Mouse (Mus musculus): ENCODE measurements around the gene Wdr24. TPM values are rescaled to one million over a fixed set of nuclear protein-coding genes. Genes with fewer than 3 reads are reported as not detected.

Wdr24 gene
- 44.1 TPM for polyA plus RNA-seq (2017; shearing (Covaris generic))

GRCm38 (mm10) chr17:25823452-25823851 lies at the start of gene Wdr24:
TSS of gene Wdr24 (plus strand) at chr17:25823627.

GRCm38 (mm10) chr17:25785281-25785745 lies 38.1 kb upstream of the Wdr24 start, which contains the start of gene Haghl:
TSS of gene Haghl (minus strand) at chr17:25785673.

GRCm38 (mm10) chr17:25786280-25786679 lies 37.1 kb upstream of the Wdr24 start, which contains the start of gene Ccdc78:
TSS of gene Ccdc78 (plus strand) at chr17:25786580.

GRCm38 (mm10) chr17:25792615-25793014 lies 30.8 kb upstream of the Wdr24 start, which contains the start of gene Fam173a:
TSS of gene Fam173a (minus strand) at chr17:25792901.

GRCm38 (mm10) chr17:25795609-25796092 lies 27.8 kb upstream of the Wdr24 start, which contains the start of gene AC134908.4:
TSS of gene AC134908.4 (minus strand) at chr17:25795659.

GRCm38 (mm10) chr17:25796951-25797369 lies 26.5 kb upstream of the Wdr24 start, which contains the start of gene Metrn:
TSS of gene Metrn (minus strand) at chr17:25797136.

GRCm38 (mm10) chr17:25808789-25809605 lies 14.4 kb upstream of the Wdr24 start, which contains the start of gene Fbxl16:
TSS of gene Fbxl16 (plus strand) at chr17:25809085.

GRCm38 (mm10) chr17:25828712-25829557 lies 5.5 kb downstream of the Wdr24 start, which contains the start of gene Jmjd8:
TSS of gene Jmjd8 (plus strand) at chr17:25828867.

GRCm38 (mm10) chr17:25833291-25833663 lies 9.8 kb downstream of the Wdr24 start, which contains the start of gene Stub1:
TSS of gene Stub1 (minus strand) at chr17:25833404.

GRCm38 (mm10) chr17:25837076-25837410 lies 13.6 kb downstream of the Wdr24 start, which contains the start of gene Rhbdl1:
TSS of gene Rhbdl1 (minus strand) at chr17:25837295.

GRCm38 (mm10) chr17:25841117-25841880 lies 17.9 kb downstream of the Wdr24 start, which contains the start of gene Gm20683:
TSS of gene Gm20683 (minus strand) at chr17:25841763.

GRCm38 (mm10) chr17:25844396-25844901 lies 21.0 kb downstream of the Wdr24 start, which contains the start of gene Rhot2:
TSS of gene Rhot2 (minus strand) at chr17:25844851.

GRCm38 (mm10) chr17:25860832-25861703 lies 37.6 kb downstream of the Wdr24 start, which contains the start of gene Wdr90:
TSS of gene Wdr90 (minus strand) at chr17:25861501.

GRCm38 (mm10) chr17:25868601-25869191 lies 45.3 kb downstream of the Wdr24 start, which contains the start of gene Mcrip2:
TSS of gene Mcrip2 (minus strand) at chr17:25868764.

GRCm38 (mm10) chr17:25874721-25875170 lies 51.3 kb downstream of the Wdr24 start, which contains the start of gene Mettl26:
TSS of gene Mettl26 (plus strand) at chr17:25875074.

All from CD4-positive, CD25-positive, alpha-beta regulatory T cell (primary cell).